Mouse (Mus musculus) heart, embryonic 13.5 days (tissue): ENCODE measurements around the gene Asxl2. TPM values are rescaled to one million over a fixed set of nuclear protein-coding genes. Genes with fewer than 3 reads are reported as not detected.
"Not testable (repeated sequence)": the region's sequence is repeated elsewhere in the genome, so short reads cannot be mapped to it uniquely, and the experiment has no call there.

ENCODE experiments used
- ATAC-seq: fragments of 200-750 bp; cut with Nextera tagmentation; 2 replicates; pipeline ENCODE4 v1.8.0; 2017; ENCODE audit warnings: moderate TSS enrichment; ENCODE audit not compliant: insufficient number of reproducible peaks, low FRiP score, low TSS enrichment; ENCODE audit errors: extremely low read depth
- H3K27ac ChIP-seq: fragments of 300-500 bp; sonication (generic); replicated peaks from 2 replicates; pipeline ENCODE4 v1.5.1; 2015; ENCODE audit warnings: moderate library complexity, mild to moderate bottlenecking, inconsistent platforms
- H3K27me3 ChIP-seq: fragments of 300-500 bp; sonication (generic); replicated peaks from 2 replicates; pipeline ENCODE4 v1.6.1; 2015; ENCODE audit warnings: mild to moderate bottlenecking, inconsistent platforms
- H3K36me3 ChIP-seq: fragments of 300-500 bp; sonication (generic); 2 replicates; pipeline ENCODE4 v1.6.1; 2015; ENCODE audit warnings: mild to moderate bottlenecking, inconsistent platforms
- H3K4me1 ChIP-seq: fragments of 300-500 bp; sonication (generic); 2 replicates; pipeline ENCODE4 v1.6.1; 2015; ENCODE audit warnings: inconsistent platforms
- H3K4me2 ChIP-seq: fragments of 300-500 bp; sonication (generic); 2 replicates; pipeline ENCODE4 v1.6.1; 2015; ENCODE audit warnings: inconsistent platforms, mild to moderate bottlenecking, moderate library complexity
- H3K4me3 ChIP-seq: fragments of 300-500 bp; sonication (generic); 2 replicates; pipeline ENCODE4 v1.5.1; 2015; ENCODE audit warnings: moderate library complexity, mild to moderate bottlenecking, inconsistent platforms
- H3K9ac ChIP-seq: fragments of 300-500 bp; sonication (generic); 2 replicates; pipeline ENCODE4 v1.6.1; 2015; ENCODE audit warnings: inconsistent platforms, mild to moderate bottlenecking, moderate library complexity
- H3K9me3 ChIP-seq: fragments of 300-500 bp; sonication (generic); 2 replicates; pipeline ENCODE4 v1.6.1; 2016; ENCODE audit warnings: inconsistent platforms
- WGBS: fragments of 180-500 bp; shearing (Covaris S2); methylation state at CpG from one replicate; pipeline ENCODE4 v1.1.7; 2015; ENCODE audit warnings: mixed read lengths; 5-methylcytosine and 5-hydroxymethylcytosine counted together
- polyA plus RNA-seq: library from polyadenylated mRNA; unstranded; fragments of >200 nt; fragmentation: Nextera tagmentation; extraction: Ambion mirVana; gene quantifications from 2 replicates; pipeline ENCODE4 v1.2.1, GENCODE M21; 2015

Gene Asxl2
- polyA plus RNA-seq, 1 experiment from 2014 or later = 14.2 TPM

GRCm38 (mm10) chr12:3499662-3500061 lies 73.0 kb downstream of the Asxl2 start:
- WGBS = 76% methylated on average over 4 of the region's 4 CpGs
- Histone ChIP-seq H3K27ac (no peak overlapping the region), H3K27me3 (no peaks in the 10 kb centered on the region), H3K9me3 (no peaks in the 10 kb centered on the region), H3K4me3 (no peak overlapping the region), H3K4me2 (no peak overlapping the region), H3K9ac (no peak overlapping the region), H3K4me1 (no peaks in the 10 kb centered on the region), H3K36me3 (peaks cover 80% of the 10 kb centered on the region)
- no peak for ATAC-seq

GRCm38 (mm10) chr12:3500071-3500470 lies 73.4 kb downstream of the Asxl2 start:
- no peak overlapping the region for H3K9ac ChIP-seq
- H3K4me2 ChIP-seq = no peak overlapping the region
- 0 out of 2 replicates have a peak overlapping the region, but pooled peaks have one; percentile 24 for H3K27ac ChIP-seq
- H3K27me3 ChIP-seq = no peaks in the 10 kb centered on the region
- no peak for ATAC-seq
- no peaks in the 10 kb centered on the region for H3K9me3 ChIP-seq
- no peak overlapping the region for H3K4me3 ChIP-seq
- peaks cover 78% of the 10 kb centered on the region for H3K36me3 ChIP-seq
- 74% methylated on average over 6 of the region's 6 CpGs for WGBS
- H3K4me1 ChIP-seq = no peaks in the 10 kb centered on the region

DNA sequence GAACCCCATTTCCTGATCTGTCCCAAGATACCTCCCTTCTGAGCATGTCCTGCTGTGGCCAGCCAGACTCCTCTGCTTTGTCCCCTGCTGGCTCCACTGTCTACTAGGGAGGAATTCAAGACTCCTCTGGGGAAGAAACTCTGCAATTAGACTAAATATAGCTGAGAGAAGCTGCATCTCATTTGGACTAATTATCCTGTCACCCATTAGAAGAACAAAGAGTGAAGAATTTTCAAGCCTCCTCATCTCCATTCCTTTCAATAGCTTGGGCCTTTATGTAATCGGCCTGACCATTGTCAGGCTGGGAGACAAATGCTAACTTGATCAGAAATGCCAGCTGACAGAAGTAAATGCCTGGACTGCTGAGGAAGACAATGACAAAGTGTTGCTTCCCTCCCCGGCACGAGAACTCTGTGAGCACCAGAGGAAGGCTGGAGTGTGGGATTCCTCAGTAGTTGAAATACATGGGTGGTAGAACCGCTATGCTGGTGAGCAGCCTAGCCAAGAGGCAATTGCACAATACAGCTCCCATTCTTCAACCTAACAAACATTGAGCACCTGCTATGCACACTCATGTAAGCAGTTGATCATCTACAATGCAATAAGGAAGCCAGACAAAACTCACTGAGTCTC lies 92.1 kb downstream of the Asxl2 start:
- no peak for ATAC-seq
- 75% methylated on average over 4 of the region's 4 CpGs for WGBS
- no peak overlapping the region for H3K9ac ChIP-seq

GRCm38 (mm10) chr12:3521806-3522205 lies 95.1 kb downstream of the Asxl2 start:
- not testable (repeated sequence) for ATAC-seq, H3K4me1 ChIP-seq, H3K4me2 ChIP-seq, H3K4me3 ChIP-seq, H3K9ac ChIP-seq, H3K27me3 ChIP-seq, H3K27ac ChIP-seq, H3K9me3 ChIP-seq, H3K36me3 ChIP-seq
- 89% methylated on average over 6 of the region's 8 CpGs for WGBS

More for the DNA sequence above, 92.1 kb downstream of the Asxl2 start:
- H3K4me3 ChIP-seq = no peak overlapping the region
- no peaks in the 10 kb centered on the region for H3K27me3 ChIP-seq
- no peaks in the 10 kb centered on the region for H3K4me1 ChIP-seq
- no peak overlapping the region for H3K27ac ChIP-seq
- H3K4me2 ChIP-seq = no peak overlapping the region
- no peaks in the 10 kb centered on the region for H3K9me3 ChIP-seq
- no peaks in the 10 kb centered on the region for H3K36me3 ChIP-seq

GRCm38 (mm10) chr12:3525536-3525935 lies 98.9 kb downstream of the Asxl2 start:
- Histone ChIP-seq H3K27ac (no peak overlapping the region), H3K27me3 (no peaks in the 10 kb centered on the region), H3K4me1 (no peaks in the 10 kb centered on the region), H3K9me3 (0 out of 2 replicates have a peak, but pooled peaks cover 6% of the 10 kb centered on the region), H3K4me2 (no peak overlapping the region), H3K9ac (no peak overlapping the region), H3K36me3 (no peaks in the 10 kb centered on the region), H3K4me3 (no peak overlapping the region)
- 88% methylated on average over 5 of the region's 5 CpGs for WGBS
- ATAC-seq = no peak

GRCm38 (mm10) chr12:3535446-3535845 lies 108.8 kb downstream of the Asxl2 start:
- H3K27ac ChIP-seq, H3K27me3 ChIP-seq, H3K9me3 ChIP-seq, ATAC-seq, H3K4me1 ChIP-seq, H3K4me3 ChIP-seq, H3K9ac ChIP-seq, H3K4me2 ChIP-seq, H3K36me3 ChIP-seq: not testable (repeated sequence)
- 87% methylated on average over 1 of the region's 1 CpGs for WGBS

DNA sequence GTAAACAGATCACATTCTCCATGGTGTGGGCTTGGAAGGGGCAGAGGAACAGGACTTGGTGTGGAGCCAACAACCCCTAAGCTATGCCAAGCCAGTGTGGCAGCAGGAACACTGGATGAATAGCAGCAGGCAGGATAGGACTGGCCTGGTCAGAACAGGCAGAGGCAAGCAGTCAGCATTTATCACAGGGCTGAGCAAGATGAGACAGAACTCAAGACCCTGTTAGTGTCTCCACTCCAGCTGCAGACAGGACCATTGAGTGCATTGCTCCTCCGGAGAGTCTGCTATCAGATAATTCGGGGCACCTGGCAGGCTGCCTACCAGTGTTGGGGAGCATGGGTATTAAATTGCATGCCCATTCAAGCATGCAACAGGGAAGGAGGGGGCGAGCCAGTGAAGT lies 111.0 kb downstream of the Asxl2 start:
- no peak overlapping the region for H3K4me3 ChIP-seq
- H3K9ac ChIP-seq = no peak overlapping the region
- no peak for ATAC-seq
- peaks cover 4% of the 10 kb centered on the region; the same call in 1 of the 2 replicates for H3K4me1 ChIP-seq
- H3K36me3 ChIP-seq = no peaks in the 10 kb centered on the region
- no peak overlapping the region for H3K27ac ChIP-seq
- H3K9me3 ChIP-seq = no peaks in the 10 kb centered on the region
- H3K27me3 ChIP-seq = no peaks in the 10 kb centered on the region
- 39% methylated on average over 3 of the region's 3 CpGs for WGBS
- H3K4me2 ChIP-seq = no peak overlapping the region

GRCm38 (mm10) chr12:3538036-3538435 lies 111.4 kb downstream of the Asxl2 start:
- Histone ChIP-seq H3K9me3 (no peaks in the 10 kb centered on the region), H3K36me3 (no peaks in the 10 kb centered on the region), H3K4me1 (peaks cover 4% of the 10 kb centered on the region; the same call in 1 of the 2 replicates), H3K27ac (no peak overlapping the region), H3K27me3 (no peaks in the 10 kb centered on the region), H3K4me3 (no peak overlapping the region), H3K4me2 (no peak overlapping the region), H3K9ac (no peak overlapping the region)
- WGBS = 88% methylated on average over 1 of the region's 1 CpGs
- no peak for ATAC-seq

GRCm38 (mm10) chr12:3539605-3540004 lies 112.9 kb downstream of the Asxl2 start:
- H3K4me2 ChIP-seq = no peak overlapping the region
- H3K9me3 ChIP-seq = no peaks in the 10 kb centered on the region
- H3K27me3 ChIP-seq = no peaks in the 10 kb centered on the region
- no peak for ATAC-seq
- no peak overlapping the region for H3K9ac ChIP-seq
- WGBS = 51% methylated on average over 2 of the region's 2 CpGs
- H3K4me1 ChIP-seq = peaks cover 4% of the 10 kb centered on the region; the same call in 1 of the 2 replicates
- no peak overlapping the region for H3K4me3 ChIP-seq
- no peaks in the 10 kb centered on the region for H3K36me3 ChIP-seq
- H3K27ac ChIP-seq = no peak overlapping the region

DNA sequence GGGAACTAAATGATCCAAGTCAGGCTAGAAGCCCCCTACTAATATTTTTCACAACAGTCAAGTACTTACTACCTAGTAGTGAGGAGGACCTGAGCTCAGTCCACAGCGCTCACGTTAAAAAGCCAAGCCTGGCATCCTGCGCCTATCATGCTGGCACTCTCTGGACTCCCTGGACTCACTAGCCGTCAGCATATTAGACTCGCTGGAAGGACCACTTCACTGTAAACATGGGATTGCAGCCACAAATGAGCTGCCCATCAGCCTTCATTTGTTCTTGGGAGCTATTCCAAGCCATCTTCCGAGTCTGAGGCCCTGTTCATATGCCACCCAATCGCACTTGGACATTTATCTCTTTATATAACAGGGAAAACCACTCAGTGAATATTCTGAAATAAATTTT lies 114.2 kb downstream of the Asxl2 start:
- WGBS = 84% methylated on average over 7 of the region's 7 CpGs
- Histone ChIP-seq H3K4me3 (no peak overlapping the region), H3K27me3 (no peaks in the 10 kb centered on the region), H3K36me3 (no peaks in the 10 kb centered on the region), H3K9me3 (no peaks in the 10 kb centered on the region), H3K4me2 (no peak overlapping the region), H3K4me1 (peaks cover 7% of the 10 kb centered on the region), H3K9ac (no peak overlapping the region), H3K27ac (no peak overlapping the region)
- no peak for ATAC-seq

DNA sequence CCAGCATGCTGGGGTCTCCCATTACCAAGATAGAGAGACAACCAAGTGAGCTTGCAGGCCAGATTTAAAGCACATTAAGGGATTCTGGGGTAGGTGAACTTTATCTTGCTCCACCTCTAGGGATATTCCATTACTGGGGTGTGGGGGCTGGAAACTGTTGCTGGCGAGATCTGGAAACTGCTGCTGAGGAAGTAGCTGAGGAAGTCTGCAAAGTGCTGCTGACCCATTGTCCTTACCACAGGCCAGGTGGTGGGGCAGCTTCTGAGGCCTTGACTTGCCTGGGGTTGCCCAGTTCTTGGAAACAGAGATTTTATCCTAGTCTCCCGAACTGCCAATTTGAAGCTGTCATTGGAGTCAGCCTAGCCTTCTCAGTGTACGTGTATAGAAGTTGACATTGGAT lies 118.8 kb downstream of the Asxl2 start:
- Histone ChIP-seq H3K27ac (no peak overlapping the region), H3K27me3 (no peaks in the 10 kb centered on the region), H3K4me2 (no peak overlapping the region), H3K4me1 (peaks cover 20% of the 10 kb centered on the region), H3K4me3 (no peak overlapping the region), H3K9ac (no peak overlapping the region), H3K36me3 (no peaks in the 10 kb centered on the region), H3K9me3 (no peaks in the 10 kb centered on the region)
- 73% methylated on average over 3 of the region's 3 CpGs for WGBS
- no peak for ATAC-seq

GRCm38 (mm10) chr12:3546121-3546658 lies 119.5 kb downstream of the Asxl2 start:
- Histone ChIP-seq H3K4me3 (no peak overlapping the region), H3K27me3 (no peaks in the 10 kb centered on the region), H3K9ac (no peak overlapping the region), H3K4me2 (no peak overlapping the region), H3K9me3 (no peaks in the 10 kb centered on the region), H3K4me1 (peaks cover 20% of the 10 kb centered on the region), H3K27ac (no peak overlapping the region), H3K36me3 (no peaks in the 10 kb centered on the region)
- ATAC-seq = no peak
- WGBS = 36% methylated on average over 4 of the region's 4 CpGs
